Mouse (Mus musculus): Measurements from ENCODE around the gene Atg2a.

Gene Atg2a

GRCm38 (mm10) chr19:6247526-6248300 lies 6.2 kb downstream of the Atg2a start:
- no peak for DNase-seq (ENCODE audit: low spot score)

GRCm38 (mm10) chr19:6253021-6253420 lies 11.6 kb downstream of the Atg2a start:
- no peak for DNase-seq (ENCODE audit: low spot score)

GRCm38 (mm10) chr19:6260428-6260827 lies 19.0 kb downstream of the Atg2a start:
- DNase-seq (ENCODE audit: low spot score) = no peak

GRCm38 (mm10) chr19:6260946-6261345 lies 19.5 kb downstream of the Atg2a start:
- no peak for DNase-seq (ENCODE audit: low spot score)

GRCm38 (mm10) chr19:6261379-6261778 lies 19.9 kb downstream of the Atg2a start:
- DNase-seq (ENCODE audit: low spot score) = no peak

GRCm38 (mm10) chr19:6262222-6262621 lies 20.8 kb downstream of the Atg2a start:
- peak; percentile 77 for DNase-seq (ENCODE audit: low spot score)

- DNase-seq (ENCODE audit: low spot score) = no peak
Observed at GRCm38 (mm10) chr19:6262839-6263433, 21.5 kb downstream of the Atg2a start.

- no peak for DNase-seq (ENCODE audit: low spot score)
Observed at GRCm38 (mm10) chr19:6264200-6264599, 22.7 kb downstream of the Atg2a start.

GRCm38 (mm10) chr19:6264945-6265344 lies 23.5 kb downstream of the Atg2a start:
- no peak for DNase-seq (ENCODE audit: low spot score)

- no peak for DNase-seq (ENCODE audit: low spot score)
Observed at GRCm38 (mm10) chr19:6265727-6266182, 24.3 kb downstream of the Atg2a start.

- no peak for DNase-seq (ENCODE audit: low spot score)
Observed at GRCm38 (mm10) chr19:6267306-6268169, 26.1 kb downstream of the Atg2a start.

GRCm38 (mm10) chr19:6268170-6268528 lies 26.7 kb downstream of the Atg2a start:
- DNase-seq (ENCODE audit: low spot score) = peak; percentile 92

- peak; percentile 88 for DNase-seq (ENCODE audit: low spot score)
Observed at GRCm38 (mm10) chr19:6268670-6269132, 27.2 kb downstream of the Atg2a start.

GRCm38 (mm10) chr19:6269798-6270475 lies 28.5 kb downstream of the Atg2a start:
- DNase-seq (ENCODE audit: low spot score) = no peak

- no peak for DNase-seq (ENCODE audit: low spot score)
Observed at GRCm38 (mm10) chr19:6270661-6271060, 29.2 kb downstream of the Atg2a start.

GRCm38 (mm10) chr19:6271206-6271605 lies 29.7 kb downstream of the Atg2a start:
- no peak for DNase-seq (ENCODE audit: low spot score)

- DNase-seq (ENCODE audit: low spot score) = no peak
Observed at GRCm38 (mm10) chr19:6272053-6272452, 30.6 kb downstream of the Atg2a start.

GRCm38 (mm10) chr19:6272738-6273137 lies 31.3 kb downstream of the Atg2a start:
- DNase-seq (ENCODE audit: low spot score) = peak; percentile 62

- DNase-seq (ENCODE audit: low spot score) = no peak
Observed at GRCm38 (mm10) chr19:6273592-6273991, 32.1 kb downstream of the Atg2a start.

- no peak for DNase-seq (ENCODE audit: low spot score)
Observed at GRCm38 (mm10) chr19:6273998-6274608, 32.6 kb downstream of the Atg2a start.

GRCm38 (mm10) chr19:6275740-6276389 lies 34.4 kb downstream of the Atg2a start:
- DNase-seq (ENCODE audit: low spot score) = peak; percentile 62

Data from adipocyte (in vitro differentiated cells).